Mouse (Mus musculus): ENCODE data around the gene Dcakd. TPM values are rescaled to one million over a fixed set of nuclear protein-coding genes. Genes with fewer than 3 reads are reported as not detected.

The Dcakd gene
- total and polyA plus RNA-seq, 2 experiments from 2014 or later: 149 to 176 TPM

- TF ChIP-seq CTCF (IDR thresholded peaks at IDR 0.05; ENCODE audit: low read depth): no peak
- H3K9me3 ChIP-seq (ENCODE audit: low read length): no peaks in the 10 kb centered on the region
- DNase-seq (ENCODE audit: low spot score) (no peak), ATAC-seq (no peak)
- peaks cover 5% of the 10 kb centered on the region; the same call in 1 of the 2 replicates for H3K4me1 ChIP-seq (ENCODE audit: insufficient read depth, low read length)
- WGBS: 89% methylated on average over 5 of the region's 5 CpGs
- no peak overlapping the region for H3K27ac ChIP-seq
- no peaks in the 10 kb centered on the region for H3K27me3 ChIP-seq (ENCODE audit: insufficient read depth, low read length)
- H3K4me2 ChIP-seq (ENCODE audit: low read depth, low read length): no peak overlapping the region
- no peak overlapping the region for H3K9ac ChIP-seq (replicated peaks; ENCODE audit: low read length)
- H3K4me3 ChIP-seq (ENCODE audit: low read length): no peak overlapping the region
- H3K36me3 ChIP-seq (ENCODE audit: insufficient read depth, low read length): peaks cover 26% of the 10 kb centered on the region
These were observed 27.1 kb downstream of the Dcakd start for GRCm38 (mm10) chr11:103001063-103001462.

DNA sequence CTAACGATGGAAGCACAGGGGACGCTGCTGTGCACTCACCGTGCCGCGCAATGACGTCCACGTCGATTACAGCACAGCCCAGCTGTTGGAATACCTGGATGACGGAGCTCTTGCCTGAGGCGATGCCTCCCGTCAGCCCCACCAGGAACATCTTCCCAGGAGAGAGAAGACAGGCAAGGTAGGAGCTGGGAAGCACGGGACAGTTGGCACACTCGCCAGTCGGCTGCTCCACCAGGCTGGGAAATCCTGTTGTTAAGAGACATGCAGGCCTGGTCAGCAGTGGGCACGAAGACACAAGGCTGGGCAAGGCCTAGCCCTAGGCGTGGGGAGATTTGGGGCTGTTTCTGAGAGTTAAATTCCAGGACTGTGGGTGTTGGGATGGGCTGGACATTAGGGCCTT, 28.0 kb downstream of the Dcakd start:
- DNase-seq (ENCODE audit: low spot score) (no peak), ATAC-seq (no peak)
- Histone ChIP-seq H3K4me3 (ENCODE audit: low read length) (no peak overlapping the region), H3K4me2 (ENCODE audit: low read depth, low read length) (no peak overlapping the region), H3K9me3 (ENCODE audit: low read length) (no peaks in the 10 kb centered on the region), H3K36me3 (ENCODE audit: insufficient read depth, low read length) (peaks cover 36% of the 10 kb centered on the region), H3K27ac (no peak overlapping the region), H3K27me3 (ENCODE audit: insufficient read depth, low read length) (no peaks in the 10 kb centered on the region), H3K4me1 (ENCODE audit: insufficient read depth, low read length) (peaks cover 5% of the 10 kb centered on the region; the same call in 1 of the 2 replicates), H3K9ac (replicated peaks; ENCODE audit: low read length) (no peak overlapping the region)
- no peak for TF ChIP-seq CTCF (IDR thresholded peaks at IDR 0.05; ENCODE audit: low read depth)
- WGBS: 85% methylated on average over 16 of the region's 16 CpGs

DNA sequence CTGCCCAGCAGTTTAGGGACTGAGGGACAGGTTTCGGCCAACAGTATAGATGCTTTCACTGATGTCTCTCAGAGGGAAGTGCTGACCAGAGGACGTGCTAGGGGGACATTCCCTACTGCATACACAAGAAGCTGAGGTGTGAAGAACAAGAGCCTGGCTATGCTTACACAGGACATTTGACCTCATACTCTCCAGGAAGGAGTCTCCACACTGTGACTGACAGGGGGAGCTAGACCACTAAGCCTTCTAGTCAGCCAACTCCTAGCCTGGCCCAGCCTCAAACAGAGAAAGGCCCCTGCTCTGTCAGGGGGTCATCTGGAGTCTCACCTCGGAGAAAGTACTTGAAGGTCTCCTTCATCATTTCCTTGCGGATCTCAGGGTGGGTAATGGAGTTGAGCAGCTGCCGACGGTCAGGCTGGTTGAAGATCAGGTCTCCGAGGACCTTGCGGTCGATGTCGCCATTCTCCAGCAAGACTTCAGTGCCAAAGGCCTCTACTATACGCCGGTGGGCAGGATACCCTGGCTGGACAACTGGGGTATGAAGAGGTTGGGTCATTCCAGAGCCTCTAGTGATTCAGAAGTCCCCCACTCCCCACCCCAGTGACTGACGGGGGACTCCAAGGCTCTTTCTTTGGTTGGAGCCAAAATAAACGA, 28.7 kb downstream of the Dcakd start:
- Histone ChIP-seq H3K4me3 (ENCODE audit: low read length) (no peak overlapping the region), H3K27me3 (ENCODE audit: insufficient read depth, low read length) (no peaks in the 10 kb centered on the region), H3K27ac (no peak overlapping the region), H3K9me3 (ENCODE audit: low read length) (no peaks in the 10 kb centered on the region), H3K36me3 (ENCODE audit: insufficient read depth, low read length) (peaks cover 42% of the 10 kb centered on the region), H3K4me2 (ENCODE audit: low read depth, low read length) (no peak overlapping the region), H3K9ac (replicated peaks; ENCODE audit: low read length) (no peak overlapping the region), H3K4me1 (ENCODE audit: insufficient read depth, low read length) (peaks cover 5% of the 10 kb centered on the region; the same call in 1 of the 2 replicates)
- 81% methylated on average over 14 of the region's 14 CpGs for WGBS
- TF ChIP-seq CTCF (IDR thresholded peaks at IDR 0.05; ENCODE audit: low read depth): no peak
- ATAC-seq: no peak
- DNase-seq (ENCODE audit: low spot score): no peak

DNA sequence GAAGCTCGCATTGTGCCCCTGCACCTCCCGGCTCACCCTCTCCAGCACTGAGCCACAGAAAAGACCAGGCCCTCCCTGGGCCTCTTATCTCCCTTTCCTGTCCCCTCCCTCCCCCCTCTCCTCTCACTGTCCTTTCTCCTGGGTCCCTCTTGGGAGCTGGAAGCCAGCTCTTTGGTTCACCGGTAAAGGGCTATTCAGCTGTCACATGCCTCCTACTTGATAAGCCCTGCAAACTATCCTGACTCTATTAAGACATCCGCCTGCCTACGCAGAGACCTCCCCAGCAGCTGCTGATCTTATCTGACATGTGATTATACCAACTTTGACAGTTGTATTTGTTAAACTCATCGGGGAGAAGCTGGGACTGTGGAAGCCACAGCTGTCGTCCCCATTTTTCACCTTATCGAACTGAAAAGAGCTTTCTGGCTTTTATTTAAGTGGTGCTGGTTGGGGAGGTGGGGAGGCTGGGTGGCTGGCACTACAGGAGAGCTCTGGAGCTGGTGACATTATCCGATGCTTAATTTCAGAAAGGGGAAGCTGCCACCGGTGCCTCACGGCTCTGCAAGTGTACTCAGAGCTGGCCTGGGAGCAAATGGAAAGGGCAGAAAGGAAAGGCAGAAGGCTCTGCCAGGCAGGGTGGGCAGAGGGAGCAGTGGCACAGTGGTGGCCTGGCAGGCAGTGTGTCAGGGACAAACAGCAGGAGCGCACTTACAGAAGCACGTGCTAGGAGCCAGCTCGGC, 29.4 kb downstream of the Dcakd start:
- H3K4me1 ChIP-seq (ENCODE audit: insufficient read depth, low read length): peaks cover 5% of the 10 kb centered on the region; the same call in 1 of the 2 replicates
- no peaks in the 10 kb centered on the region for H3K27me3 ChIP-seq (ENCODE audit: insufficient read depth, low read length)
- H3K27ac ChIP-seq: peak overlapping the region; percentile 27; the same call in 1 of the 2 replicates
- DNase-seq (ENCODE audit: low spot score) (no peak), ATAC-seq (no peak)
- no peak for TF ChIP-seq CTCF (IDR thresholded peaks at IDR 0.05; ENCODE audit: low read depth)
- 60% methylated on average over 14 of the region's 14 CpGs for WGBS
- no peak overlapping the region for H3K9ac ChIP-seq (replicated peaks; ENCODE audit: low read length)
- H3K36me3 ChIP-seq (ENCODE audit: insufficient read depth, low read length): peaks cover 45% of the 10 kb centered on the region
- H3K4me2 ChIP-seq (ENCODE audit: low read depth, low read length): no peak overlapping the region
- H3K9me3 ChIP-seq (ENCODE audit: low read length): no peaks in the 10 kb centered on the region
- H3K4me3 ChIP-seq (ENCODE audit: low read length): no peak overlapping the region

DNA sequence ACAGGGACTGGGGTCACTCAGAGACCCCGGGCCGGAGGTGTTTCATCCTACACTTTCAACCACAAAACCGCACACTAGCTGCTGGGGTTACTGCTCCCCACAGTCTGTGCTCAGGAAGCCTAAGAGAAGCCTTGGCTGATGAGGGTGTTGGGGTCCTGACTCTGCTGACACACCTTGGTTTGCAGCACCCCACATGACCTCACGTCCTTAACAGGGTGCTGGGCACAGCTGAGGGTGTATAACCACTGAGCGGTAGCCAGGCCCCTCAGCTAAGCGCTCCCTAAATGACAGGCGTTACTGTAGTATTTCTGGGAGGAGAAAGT, 29.9 kb downstream of the Dcakd start:
- H3K27ac ChIP-seq: no peak overlapping the region
- no peak for ATAC-seq

DNA sequence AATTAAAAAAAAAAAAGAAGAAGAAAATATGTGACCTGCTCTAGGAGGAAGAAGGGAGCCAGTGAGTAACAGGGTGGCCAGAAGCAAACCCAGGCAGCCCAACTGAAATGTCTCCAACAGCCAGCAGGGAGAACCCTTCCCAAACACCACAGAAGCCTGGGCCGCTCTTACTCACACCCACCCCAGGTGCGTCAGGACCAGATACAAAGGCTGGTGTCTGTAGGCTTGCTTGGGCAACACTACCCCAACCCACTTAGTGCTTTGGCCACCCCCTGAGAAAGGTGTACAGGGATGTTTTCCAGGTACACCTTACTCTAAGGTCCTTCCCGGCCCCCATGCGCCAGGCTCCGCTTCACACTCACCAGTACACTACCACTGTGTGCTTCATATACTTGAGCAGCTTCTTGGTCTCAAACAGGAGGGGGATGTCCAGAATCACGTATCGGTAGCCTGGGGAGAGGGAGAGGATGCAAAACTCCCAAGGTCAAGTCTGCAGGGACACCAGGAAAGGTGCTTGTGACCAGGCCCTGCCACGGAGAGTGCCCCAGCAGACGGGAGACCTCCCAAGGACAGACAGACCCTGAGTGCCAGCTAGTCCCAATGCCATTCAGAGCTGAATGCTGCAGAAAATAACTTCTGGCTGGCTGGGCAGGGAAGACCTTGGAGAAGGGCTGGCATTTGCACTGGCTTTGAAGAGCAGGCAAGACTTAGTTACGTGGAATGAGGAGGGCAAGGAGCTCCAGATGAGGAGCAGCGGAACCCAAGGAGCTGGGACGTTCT, 31.0 kb downstream of the Dcakd start:
- no peak for TF ChIP-seq CTCF (IDR thresholded peaks at IDR 0.05; ENCODE audit: low read depth)
- 94% methylated on average over 12 of the region's 12 CpGs for WGBS
- Histone ChIP-seq H3K27me3 (ENCODE audit: insufficient read depth, low read length) (no peaks in the 10 kb centered on the region), H3K9me3 (ENCODE audit: low read length) (no peaks in the 10 kb centered on the region), H3K4me2 (ENCODE audit: low read depth, low read length) (no peak overlapping the region), H3K4me3 (ENCODE audit: low read length) (no peak overlapping the region), H3K4me1 (ENCODE audit: insufficient read depth, low read length) (0 out of 2 replicates have a peak, but pooled peaks cover 1% of the 10 kb centered on the region), H3K27ac (no peak overlapping the region), H3K9ac (replicated peaks; ENCODE audit: low read length) (no peak overlapping the region), H3K36me3 (ENCODE audit: insufficient read depth, low read length) (peaks cover 45% of the 10 kb centered on the region)
- ATAC-seq (no peak), DNase-seq (ENCODE audit: low spot score) (no peak)

More for the DNA sequence above, 29.9 kb downstream of the Dcakd start:
- H3K9me3 ChIP-seq (ENCODE audit: low read length): no peaks in the 10 kb centered on the region
- 90% methylated on average over 7 of the region's 7 CpGs for WGBS
- H3K4me2 ChIP-seq (ENCODE audit: low read depth, low read length): no peak overlapping the region
- no peak for DNase-seq (ENCODE audit: low spot score)
- peaks cover 45% of the 10 kb centered on the region for H3K36me3 ChIP-seq (ENCODE audit: insufficient read depth, low read length)
- H3K4me3 ChIP-seq (ENCODE audit: low read length): no peak overlapping the region
- peaks cover 2% of the 10 kb centered on the region; the same call in 1 of the 2 replicates for H3K4me1 ChIP-seq (ENCODE audit: insufficient read depth, low read length)
- TF ChIP-seq CTCF (IDR thresholded peaks at IDR 0.05; ENCODE audit: low read depth): no peak
- H3K27me3 ChIP-seq (ENCODE audit: insufficient read depth, low read length): no peaks in the 10 kb centered on the region
- no peak overlapping the region for H3K9ac ChIP-seq (replicated peaks; ENCODE audit: low read length)
